Mouse (Mus musculus): ENCODE results near the gene Scarf1. TPM values are rescaled to one million over a fixed set of nuclear protein-coding genes. Genes with fewer than 3 reads are reported as not detected.

Gene Scarf1
- polyA plus RNA-seq, 1 experiment from 2014 or later, result 5.7 TPM

GRCm38 (mm10) chr11:75574378-75575123, 61.2 kb downstream of the Scarf1 start:
- no peak overlapping the region for H3K4me3 ChIP-seq (replicated peaks)
- peaks cover 19% of the 10 kb centered on the region for H3K4me1 ChIP-seq (replicated peaks)
- WGBS, result 90% methylated on average over 5 of the region's 5 CpGs
- H3K9ac ChIP-seq, result no peak overlapping the region
- no peak for ATAC-seq
- no peaks in the 10 kb centered on the region for H3K36me3 ChIP-seq
- no peaks in the 10 kb centered on the region for H3K27me3 ChIP-seq (replicated peaks)
- no peaks in the 10 kb centered on the region for H3K9me3 ChIP-seq
- H3K4me2 ChIP-seq (replicated peaks), result no peak overlapping the region
- no peak overlapping the region for H3K27ac ChIP-seq

- no peak overlapping the region for H3K4me2 ChIP-seq (replicated peaks)
- 69% methylated on average over 9 of the region's 9 CpGs for WGBS
- H3K9ac ChIP-seq, result no peak overlapping the region
- no peaks in the 10 kb centered on the region for H3K27me3 ChIP-seq (replicated peaks)
- no peaks in the 10 kb centered on the region for H3K36me3 ChIP-seq
- H3K4me1 ChIP-seq (replicated peaks), result peaks cover 19% of the 10 kb centered on the region
- H3K9me3 ChIP-seq, result no peaks in the 10 kb centered on the region
- no peak overlapping the region for H3K4me3 ChIP-seq (replicated peaks)
- no peak for ATAC-seq
- H3K27ac ChIP-seq, result no peak overlapping the region
Observed at GRCm38 (mm10) chr11:75575560-75576123, 62.3 kb downstream of the Scarf1 start.

MicroRNAs within 50 kb of the gene (microRNA counts, 519-probe panel; counts per million panel counts)
- microRNA mmu-miR-22, result 3,747 counts per million, percentile 91 among the panel's probes with 10 or more counts

Other genes with a start within 250 kb of the Scarf1 start
- 86.2 and 100 TPM in 2 replicates for gene Rpa1, start 165.2 kb upstream of the Scarf1 start, polyA plus RNA-seq (2015; fragmentation: Nextera tagmentation; extraction: Ambion mirVana)
- gene Smyd4, start 165.1 kb upstream of the Scarf1 start, polyA plus RNA-seq (2015; fragmentation: Nextera tagmentation; extraction: Ambion mirVana), result 9.2 and 9.3 TPM in 2 replicates
- gene Serpinf1, start 90.8 kb upstream of the Scarf1 start, polyA plus RNA-seq (2015; fragmentation: Nextera tagmentation; extraction: Ambion mirVana), result 41.1 and 48.0 TPM in 2 replicates
- 20.4 and 26.4 TPM in 2 replicates for gene Serpinf2, start 73.9 kb upstream of the Scarf1 start, polyA plus RNA-seq (2015; fragmentation: Nextera tagmentation; extraction: Ambion mirVana)
- gene Wdr81, start 58.8 kb upstream of the Scarf1 start, polyA plus RNA-seq (2015; fragmentation: Nextera tagmentation; extraction: Ambion mirVana), result 6.1 and 7.0 TPM in 2 replicates
- 17.7 and 20.3 TPM in 2 replicates for gene Tlcd2, start 51.8 kb upstream of the Scarf1 start, polyA plus RNA-seq (2015; fragmentation: Nextera tagmentation; extraction: Ambion mirVana)
- 47.5 and 48.2 TPM in 2 replicates for gene Prpf8, start 26.7 kb upstream of the Scarf1 start, polyA plus RNA-seq (2015; fragmentation: Nextera tagmentation; extraction: Ambion mirVana)
- gene Rilp, start 3.4 kb upstream of the Scarf1 start, polyA plus RNA-seq (2015; fragmentation: Nextera tagmentation; extraction: Ambion mirVana), result 1.6 and 2.3 TPM in 2 replicates
- gene Slc43a2, start 18.2 kb downstream of the Scarf1 start, polyA plus RNA-seq (2015; fragmentation: Nextera tagmentation; extraction: Ambion mirVana), result 11.7 and 12.9 TPM in 2 replicates
- gene Pitpna, start 74.6 kb downstream of the Scarf1 start, polyA plus RNA-seq (2015; fragmentation: Nextera tagmentation; extraction: Ambion mirVana), result 92.3 and 102 TPM in 2 replicates
- gene Inpp5k, start 117.4 kb downstream of the Scarf1 start, polyA plus RNA-seq (2015; fragmentation: Nextera tagmentation; extraction: Ambion mirVana), result 17.6 and 19.4 TPM in 2 replicates
- gene Myo1c, start 137.0 kb downstream of the Scarf1 start, polyA plus RNA-seq (2015; fragmentation: Nextera tagmentation; extraction: Ambion mirVana), result 48.6 and 50.0 TPM in 2 replicates
- gene Crk, start 165.7 kb downstream of the Scarf1 start, polyA plus RNA-seq (2015; fragmentation: Nextera tagmentation; extraction: Ambion mirVana), result 105 and 109 TPM in 2 replicates
- 735 and 846 TPM in 2 replicates for gene Ywhae, start 219.3 kb downstream of the Scarf1 start, polyA plus RNA-seq (2015; fragmentation: Nextera tagmentation; extraction: Ambion mirVana)